In the genomic region with DNA sequence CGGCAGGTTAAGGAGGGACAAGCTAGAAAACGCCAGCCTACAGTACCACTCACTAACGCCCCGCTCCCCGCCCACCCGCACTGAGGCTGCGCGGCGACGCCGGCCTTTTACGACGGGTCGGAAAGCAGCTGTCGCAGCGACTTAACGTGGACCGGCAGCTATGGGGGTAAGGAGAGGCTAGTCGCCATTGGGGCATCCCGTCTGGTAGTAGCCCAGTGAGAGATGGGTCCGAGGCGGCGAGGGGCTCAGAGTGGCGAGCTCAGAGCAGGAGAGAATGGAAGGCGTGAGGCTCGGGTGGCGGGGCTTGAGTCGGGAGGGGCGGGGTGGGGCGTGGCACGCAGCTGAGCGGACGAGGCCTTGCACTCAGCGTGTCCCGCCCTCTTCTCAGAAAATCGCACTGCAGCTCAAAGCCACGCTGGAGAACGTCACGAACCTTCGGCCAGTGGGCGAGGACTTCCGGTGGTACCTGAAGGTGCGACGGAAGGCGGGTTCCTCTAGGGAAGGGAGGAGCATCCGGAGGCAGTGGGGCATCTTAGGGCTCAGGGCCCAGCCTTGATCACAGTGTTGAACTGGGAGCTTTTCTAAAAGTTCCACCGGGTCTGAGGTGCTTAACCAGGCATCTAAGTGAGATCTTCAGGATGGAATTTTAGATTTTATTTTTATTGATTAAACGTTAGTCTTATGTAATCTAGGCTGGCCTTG, we compare ENCODE assay signal across 8 mouse cellular contexts. TPM values are rescaled to one million over a fixed set of nuclear protein-coding genes. Genes with fewer than 3 reads are reported as not detected.
A peak's percentile ranks its signal among the peaks of the same experiment; 100 is the strongest.
DNase-seq lines count a peak whose midpoint lies in the region; ATAC-seq and TF ChIP-seq lines count a peak whose summit lies in the region.

A gene (plus strand): TSS at position 83 of the 702 bp plus-strand sequence.

- H3K4me1 ChIP-seq in E14TG2a.4 (replicated peaks; ENCODE audit: low read depth, low read length): peaks cover 38% of the 10 kb centered on the region
- H3K4me1 ChIP-seq in forebrain, embryonic 12.5 days: peaks cover 13% of the 10 kb centered on the region
- H3K4me1 ChIP-seq in heart, postnatal 0 days (ENCODE audit: control insufficient read depth, insufficient read depth): peaks cover 7% of the 10 kb centered on the region; the same call in 1 of the 2 replicates
- peaks cover 20% of the 10 kb centered on the region for H3K4me1 ChIP-seq in liver, embryonic 16.5 days (ENCODE audit: control insufficient read depth, low read depth, low read length)
- H3K4me1 ChIP-seq in neural tube, embryonic 13.5 days (replicated peaks): peaks cover 15% of the 10 kb centered on the region
- peaks cover 5% of the 10 kb centered on the region for H3K4me1 ChIP-seq in testis, adult 2 months (ENCODE audit: control insufficient read depth, insufficient read depth, low read length)

- H3K9ac ChIP-seq in forebrain, embryonic 12.5 days: peak within 1 kb of the TSS; percentile 83
- peak within 1 kb of the TSS; percentile 52 for H3K9ac ChIP-seq in heart, postnatal 0 days (replicated peaks; ENCODE audit: low read depth, low read length)
- peak within 1 kb of the TSS; percentile 68 for H3K9ac ChIP-seq in liver, embryonic 16.5 days (ENCODE audit: low read depth, low read length)
- H3K9ac ChIP-seq in neural tube, embryonic 13.5 days: peak within 1 kb of the TSS; percentile 86

- peak within 1 kb of the TSS; percentile 93 for H3K27ac ChIP-seq in forebrain, embryonic 12.5 days
- H3K27ac ChIP-seq in heart, postnatal 0 days (ENCODE audit: low read depth): peak within 1 kb of the TSS; percentile 74
- peak within 1 kb of the TSS; percentile 86 for H3K27ac ChIP-seq in liver, embryonic 16.5 days (ENCODE audit: low read length)
- H3K27ac ChIP-seq in neural tube, embryonic 13.5 days (replicated peaks): peak within 1 kb of the TSS; percentile 94
- H3K27ac ChIP-seq in testis, adult 2 months (ENCODE audit: control insufficient read depth, insufficient read depth, low read depth, low read length): peak within 1 kb of the TSS; percentile 88

- TF ChIP-seq CTCF in E14TG2a.4 (conservative IDR thresholded peaks at IDR 0.05; ENCODE audit: low read length): no peak
- no peak for TF ChIP-seq CTCF in heart, postnatal 0 days (IDR thresholded peaks at IDR 0.05; ENCODE audit: low read depth)
- no peak for TF ChIP-seq CTCF in testis, adult 2 months (IDR thresholded peaks at IDR 0.05; ENCODE audit: control insufficient read depth, insufficient read depth, insufficient replicate concordance, low read depth, low read length)

- peak within 1 kb of the TSS; percentile 87 for H3K4me3 ChIP-seq in E14TG2a.4 (replicated peaks; ENCODE audit: low read length)
- H3K4me3 ChIP-seq in forebrain, embryonic 12.5 days (replicated peaks): peak within 1 kb of the TSS; percentile 57
- peak within 1 kb of the TSS; percentile 68 for H3K4me3 ChIP-seq in heart, postnatal 0 days (ENCODE audit: low read depth, low read length)
- H3K4me3 ChIP-seq in liver, embryonic 16.5 days (ENCODE audit: low read depth, low read length): peak within 1 kb of the TSS; percentile 77
- H3K4me3 ChIP-seq in neural tube, embryonic 13.5 days: peak within 1 kb of the TSS; percentile 60
- peak within 1 kb of the TSS; percentile 88 for H3K4me3 ChIP-seq in testis, adult 2 months (ENCODE audit: control insufficient read depth, low read depth, low read length)

- H3K4me2 ChIP-seq in forebrain, embryonic 12.5 days: peak within 1 kb of the TSS; percentile 80
- peak within 1 kb of the TSS; percentile 70 for H3K4me2 ChIP-seq in heart, postnatal 0 days (ENCODE audit: low read depth, low read length)
- H3K4me2 ChIP-seq in liver, embryonic 16.5 days (ENCODE audit: low read depth, low read length): peak within 1 kb of the TSS; percentile 95
- H3K4me2 ChIP-seq in neural tube, embryonic 13.5 days: peak within 1 kb of the TSS; percentile 93

- under 1% methylated on average over 48 of the region's 48 CpGs for WGBS in forebrain, embryonic 12.5 days
- WGBS in heart, postnatal 0 days: under 1% methylated on average over 48 of the region's 48 CpGs
- under 1% methylated on average over 48 of the region's 48 CpGs for WGBS in liver, embryonic 16.5 days (ENCODE audit: insufficient replicate concordance)
- WGBS in neural tube, embryonic 13.5 days: under 1% methylated on average over 48 of the region's 48 CpGs

- no peaks in the 10 kb centered on the region for H3K9me3 ChIP-seq in E14TG2a.4 (ENCODE audit: low read length)
- no peaks in the 10 kb centered on the region for H3K9me3 ChIP-seq in forebrain, embryonic 12.5 days
- H3K9me3 ChIP-seq in heart, postnatal 0 days (replicated peaks; ENCODE audit: control insufficient read depth, low read length): no peaks in the 10 kb centered on the region
- no peaks in the 10 kb centered on the region for H3K9me3 ChIP-seq in liver, embryonic 16.5 days (replicated peaks; ENCODE audit: control insufficient read depth, low read length)
- H3K9me3 ChIP-seq in neural tube, embryonic 13.5 days: no peaks in the 10 kb centered on the region

- ATAC-seq in forebrain, embryonic 12.5 days (ENCODE audit: low FRiP score): peak; percentile 96
- ATAC-seq in heart, postnatal 0 days (ENCODE audit: insufficient read depth, low read depth): peak; percentile 93
- ATAC-seq in liver, embryonic 16.5 days (ENCODE audit: low read depth): peak; percentile 96
- ATAC-seq in neural tube, embryonic 13.5 days (ENCODE audit: low read depth): peak; percentile 96

- no peaks in the 10 kb centered on the region for H3K27me3 ChIP-seq in E14TG2a.4 (ENCODE audit: insufficient read depth, low read length)
- H3K27me3 ChIP-seq in forebrain, embryonic 12.5 days: no peaks in the 10 kb centered on the region
- no peaks in the 10 kb centered on the region for H3K27me3 ChIP-seq in heart, postnatal 0 days (ENCODE audit: control insufficient read depth, insufficient read depth, low read length)
- H3K27me3 ChIP-seq in liver, embryonic 16.5 days (ENCODE audit: control insufficient read depth, insufficient read depth, low read depth, low read length): no peaks in the 10 kb centered on the region
- no peaks in the 10 kb centered on the region for H3K27me3 ChIP-seq in neural tube, embryonic 13.5 days
- no peaks in the 10 kb centered on the region for H3K27me3 ChIP-seq in testis, adult 2 months (ENCODE audit: control insufficient read depth, insufficient read depth, low read length)

- peak; percentile 94 for DNase-seq in c-Kit-positive CD71-positive TER-119-positive erythroid progenitor cells, embryonic 14.5 days (ENCODE audit: low spot score)
- peak; percentile 94 for DNase-seq in heart, postnatal 0 days (ENCODE audit: low spot score)
- DNase-seq in kidney, postnatal 4 days: peak; percentile 94 to 96

- H3K36me3 ChIP-seq in E14TG2a.4 (ENCODE audit: insufficient read depth, low read length): peaks cover 71% of the 10 kb centered on the region
- H3K36me3 ChIP-seq in forebrain, embryonic 12.5 days (replicated peaks): peaks cover 56% of the 10 kb centered on the region
- H3K36me3 ChIP-seq in heart, postnatal 0 days (replicated peaks; ENCODE audit: control insufficient read depth, insufficient read depth, low read length): peaks cover 37% of the 10 kb centered on the region
- peaks cover 15% of the 10 kb centered on the region for H3K36me3 ChIP-seq in liver, embryonic 16.5 days (ENCODE audit: control insufficient read depth, insufficient read depth)
- peaks cover 52% of the 10 kb centered on the region for H3K36me3 ChIP-seq in neural tube, embryonic 13.5 days
- no peaks in the 10 kb centered on the region; the same call in 1 of the 2 replicates for H3K36me3 ChIP-seq in testis, adult 2 months (ENCODE audit: control insufficient read depth, insufficient read depth, low read length)

- TF ChIP-seq EP300 in heart, postnatal 0 days (IDR thresholded peaks at IDR 0.05; ENCODE audit: low read depth): no peak

- peak; percentile 90 for TF ChIP-seq POLR2A in testis, adult 2 months (IDR thresholded peaks at IDR 0.05; ENCODE audit: control insufficient read depth, low read depth, low read length)

RNA-seq across cellular contexts. Expression of the gene that starts here (rescaled TPM):
- polyA plus RNA-seq in forebrain, embryonic 12.5 days (2016; fragmentation: Nextera tagmentation; extraction: Ambion mirVana): 110 and 115 TPM in 2 replicates
- 42.3 and 46.0 TPM in 2 replicates for total RNA-seq in heart, postnatal 0 days (2014; rRNA removed; ENCODE audit: low replicate concordance)
- polyA plus RNA-seq in heart, postnatal 0 days (2015; fragmentation: Nextera tagmentation; extraction: Ambion mirVana): 98.6 and 98.9 TPM in 2 replicates
- 30.7 TPM in 2 replicates for polyA plus RNA-seq in liver, embryonic 16.5 days (2015; fragmentation: Nextera tagmentation; extraction: Ambion mirVana)
- polyA plus RNA-seq in neural tube, embryonic 13.5 days (2015; fragmentation: Nextera tagmentation; extraction: Ambion mirVana): 99.1 and 99.6 TPM in 2 replicates
- 63.4 and 77.6 TPM in 2 replicates for polyA plus RNA-seq in testis, adult 2 months (2012; rRNA removed)

Comparison
In these comparisons a context has a peak if more than half of its experiments do, and no peak if none do; other contexts are left out.
1. Peak in every context shown above with its lines: DNase-seq, ATAC-seq, H3K4me3 ChIP-seq and H3K27ac ChIP-seq.